Mouse (Mus musculus) right cerebral cortex, adult 2 months (tissue): ENCODE measurements around the gene Ndufa4l2.

ENCODE experiments used
- DNase-seq, 2 experiments: peaks; one replicate each; pipeline ENCODE4 v3.0.0; 2021 to 2022; ENCODE audit warnings: low spot score in 2 of 2

The Ndufa4l2 gene

GRCm38 (mm10) chr10:127514764-127515163 lies at the start of gene Ndufa4l2:
Gene Ndufa4l2 (plus strand): TSS chr10:127514967.
- no peak for DNase-seq

- no peak for DNase-seq
Measured at GRCm38 (mm10) chr10:127471281-127471988, 43.3 kb upstream of the Ndufa4l2 start.

- DNase-seq = no peak
Measured at GRCm38 (mm10) chr10:127472722-127473121, 42.0 kb upstream of the Ndufa4l2 start.

GRCm38 (mm10) chr10:127475175-127475574 lies 39.6 kb upstream of the Ndufa4l2 start:
- no peak for DNase-seq

- DNase-seq = no peak
Measured at GRCm38 (mm10) chr10:127476541-127476940, 38.2 kb upstream of the Ndufa4l2 start.

- no peak for DNase-seq
Measured at GRCm38 (mm10) chr10:127477301-127477700, 37.5 kb upstream of the Ndufa4l2 start.

- peak in 1 of 2 experiments; percentile 46 for DNase-seq
Measured at GRCm38 (mm10) chr10:127479131-127479530, 35.6 kb upstream of the Ndufa4l2 start.

GRCm38 (mm10) chr10:127480833-127481813 lies 33.6 kb upstream of the Ndufa4l2 start:
- DNase-seq = peak; percentile 70 to 77

- DNase-seq = no peak
Measured at GRCm38 (mm10) chr10:127485235-127485634, 29.5 kb upstream of the Ndufa4l2 start.

- no peak for DNase-seq
Measured at GRCm38 (mm10) chr10:127488856-127489255, 25.9 kb upstream of the Ndufa4l2 start.

- no peak for DNase-seq
Measured at GRCm38 (mm10) chr10:127490160-127491127, 24.3 kb upstream of the Ndufa4l2 start.

GRCm38 (mm10) chr10:127491128-127491512 lies 23.6 kb upstream of the Ndufa4l2 start:
- no peak for DNase-seq

GRCm38 (mm10) chr10:127492118-127492517 lies 22.6 kb upstream of the Ndufa4l2 start:
- no peak for DNase-seq

- no peak for DNase-seq
Measured at GRCm38 (mm10) chr10:127496156-127496555, 18.6 kb upstream of the Ndufa4l2 start.

GRCm38 (mm10) chr10:127499516-127499915 lies 15.3 kb upstream of the Ndufa4l2 start:
- no peak for DNase-seq

GRCm38 (mm10) chr10:127500042-127500441 lies 14.7 kb upstream of the Ndufa4l2 start:
- no peak for DNase-seq

GRCm38 (mm10) chr10:127500894-127501893 lies 13.6 kb upstream of the Ndufa4l2 start, which contains the start of gene Stac3:
Gene Stac3 (plus strand): TSS chr10:127501686.
- DNase-seq = no peak

- peak; percentile 68 to 82 for DNase-seq
Measured at GRCm38 (mm10) chr10:127508239-127508638, 6.5 kb upstream of the Ndufa4l2 start.

GRCm38 (mm10) chr10:127509051-127509836 lies 5.5 kb upstream of the Ndufa4l2 start:
- DNase-seq = peak; percentile 87 to 88
